Mouse (Mus musculus) lung, postnatal 0 days (tissue): ENCODE results near the gene Rfpl4. TPM values are rescaled to one million over a fixed set of nuclear protein-coding genes. Genes with fewer than 3 reads are reported as not detected.

Experiments
- ATAC-seq: fragments of 200-750 bp; cut with Nextera tagmentation; 2 replicates; pipeline ENCODE4 v1.8.0; 2017; ENCODE audit warnings: moderate library complexity
- DNase-seq: peaks from one replicate; pipeline ENCODE4 v3.0.0-alpha.2; 2016; ENCODE audit warnings: low spot score
- H3K27ac ChIP-seq: fragments of 300-500 bp; sonication (generic); 2 replicates; pipeline ENCODE4 v1.5.1; 2014; ENCODE audit warnings: antibody characterized with exemption, mild to moderate bottlenecking, low read length, mixed read lengths
- H3K27me3 ChIP-seq: fragments of 300-500 bp; sonication (generic); replicated peaks from 2 replicates; pipeline ENCODE4 v1.6.1; 2014; ENCODE audit warnings: low read length, mixed read lengths; ENCODE audit not compliant: insufficient read depth
- H3K36me3 ChIP-seq: fragments of 300-500 bp; sonication (generic); 2 replicates; pipeline ENCODE4 v1.6.1; 2014; ENCODE audit warnings: low read length, mixed read lengths; ENCODE audit not compliant: insufficient read depth
- H3K4me1 ChIP-seq: fragments of 300-500 bp; sonication (generic); 2 replicates; pipeline ENCODE4 v1.6.1; 2014; ENCODE audit warnings: antibody characterized with exemption, low read depth, low read length, mixed read lengths; ENCODE audit not compliant: insufficient read depth
- H3K4me2 ChIP-seq: fragments of 300-500 bp; sonication (generic); replicated peaks from 2 replicates; pipeline ENCODE4 v1.6.1; 2014; ENCODE audit warnings: low read depth, mild to moderate bottlenecking, low read length, moderate library complexity, mixed read lengths
- H3K4me3 ChIP-seq: fragments of 300-500 bp; sonication (generic); 2 replicates; pipeline ENCODE4 v1.5.1; 2014; ENCODE audit warnings: low read depth, low read length
- H3K9ac ChIP-seq: fragments of 300-500 bp; sonication (generic); replicated peaks from 2 replicates; pipeline ENCODE4 v1.6.1; 2014; ENCODE audit warnings: low read depth, mild to moderate bottlenecking
- H3K9me3 ChIP-seq: fragments of 300-500 bp; sonication (generic); 2 replicates; pipeline ENCODE4 v1.6.1; 2016; ENCODE audit warnings: low read length, mixed read lengths
- CTCF ChIP-seq: IDR thresholded peaks from 2 replicates; pipeline ENCODE4 v1.5.1; 2016; ENCODE audit warnings: antibody characterized with exemption, mild to moderate bottlenecking
- EP300 ChIP-seq: IDR thresholded peaks from 2 replicates; pipeline ENCODE4 v1.6.1; 2016; ENCODE audit warnings: antibody characterized with exemption, mild to moderate bottlenecking, control low read depth
- WGBS: fragments of 180-500 bp; shearing (Covaris S2); extraction: QIAGEN DNeasy Blood & Tissue Kit; methylation state at CpG from one replicate; pipeline ENCODE4 v1.1.7; 2014; 5-methylcytosine and 5-hydroxymethylcytosine counted together
- microRNA-seq: library from miRNA; unstranded; fragments of <30 nt; microRNA quantifications from one replicate; pipeline ENCODE4, GENCODE M21; 2016
- polyA plus RNA-seq: library from polyadenylated mRNA; unstranded; fragments of >200 nt; fragmentation: Nextera tagmentation; extraction: Ambion mirVana; gene quantifications from 2 replicates; pipeline ENCODE4 v1.2.1, GENCODE M21; 2015

Rfpl4 gene
- polyA plus RNA-seq, 1 experiment from 2014 or later, result not detected

DNA sequence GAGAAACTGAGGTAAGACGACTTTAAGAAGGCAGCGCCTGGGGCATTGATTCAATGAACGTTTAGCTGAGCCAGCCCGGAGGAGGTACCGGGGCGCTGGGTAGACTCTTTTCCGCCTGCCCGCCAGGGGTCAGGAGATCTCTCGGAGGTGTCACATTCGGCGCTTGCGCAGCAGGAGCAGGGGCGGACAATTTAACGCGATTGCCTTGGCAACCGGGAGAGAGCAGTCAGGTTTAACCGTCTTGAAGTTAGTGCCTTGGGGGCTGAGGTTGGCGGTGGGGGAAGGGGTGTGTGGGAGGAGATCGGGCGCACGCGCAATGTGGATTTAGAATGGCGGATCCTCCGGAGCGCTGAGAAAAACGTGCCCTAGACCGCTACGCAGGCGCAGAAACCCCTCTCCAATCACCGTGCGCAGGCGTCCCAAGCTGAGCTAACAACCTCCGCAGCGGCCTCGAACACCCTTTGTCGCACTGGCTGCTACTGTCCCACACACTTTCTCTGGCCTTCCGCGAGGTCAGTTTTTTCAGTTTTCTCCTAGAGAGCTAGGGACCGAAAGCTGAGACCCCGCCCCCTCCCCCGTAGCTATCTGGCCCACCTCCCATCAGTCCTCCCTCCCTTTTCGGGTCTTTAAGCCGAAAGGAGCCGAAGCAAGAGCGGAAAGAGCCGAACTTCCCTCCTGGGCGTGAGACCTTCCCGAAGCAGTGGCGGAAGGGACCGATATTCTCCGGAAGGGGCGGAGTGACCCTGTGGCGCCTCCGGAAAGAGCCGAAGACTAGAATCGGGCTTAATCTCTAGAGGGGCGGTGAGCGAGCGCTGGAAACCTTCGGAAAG lies 55.6 kb downstream of the Rfpl4 start:
- no peaks in the 10 kb centered on the region for H3K36me3 ChIP-seq
- H3K4me3 ChIP-seq, result peak overlapping the region; percentile 76
- no peaks in the 10 kb centered on the region for H3K9me3 ChIP-seq
- H3K4me2 ChIP-seq, result peak overlapping the region; percentile 91
- ATAC-seq (peak; percentile 93), DNase-seq (peak; percentile 99)
- H3K27me3 ChIP-seq, result peaks cover 22% of the 10 kb centered on the region
- 0 out of 2 replicates have a peak, but pooled peaks have one; percentile 37 for TF ChIP-seq EP300
- peak; percentile 76 for TF ChIP-seq CTCF
- under 1% methylated on average over 60 of the region's 60 CpGs for WGBS
- peaks cover 11% of the 10 kb centered on the region; the same call in 1 of the 2 replicates for H3K4me1 ChIP-seq
- peak overlapping the region; percentile 100 for H3K27ac ChIP-seq
- H3K9ac ChIP-seq, result peak overlapping the region; percentile 96

DNA sequence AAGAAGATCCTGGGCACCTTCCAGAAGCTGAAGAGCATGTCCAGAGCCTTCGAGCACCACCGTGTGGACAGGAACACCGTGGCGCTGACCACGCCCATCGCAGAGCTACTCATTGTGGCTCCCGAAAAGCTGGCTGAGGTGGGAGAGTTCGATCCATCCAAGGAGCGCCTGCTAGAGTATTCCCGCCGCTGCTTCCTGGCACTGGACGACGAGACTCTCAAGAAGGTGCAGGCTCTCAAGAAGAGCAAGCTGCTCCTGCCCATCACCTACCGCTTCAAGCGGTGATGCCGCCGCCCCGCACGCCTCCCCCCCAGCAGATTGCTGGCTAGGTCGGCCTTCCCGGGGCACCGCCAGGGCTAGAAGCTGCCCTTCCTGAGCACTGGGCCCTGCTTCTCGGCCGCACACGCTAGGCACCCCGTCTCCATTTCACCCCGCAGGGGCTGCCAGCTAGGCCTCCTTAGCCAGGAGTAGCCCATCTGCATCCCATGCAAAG lies 56.5 kb downstream of the Rfpl4 start:
- peak overlapping the region; percentile 96 for H3K9ac ChIP-seq
- WGBS, result 1% methylated on average over 27 of the region's 27 CpGs
- DNase-seq, result peak; percentile 90
- peaks cover 11% of the 10 kb centered on the region; the same call in 1 of the 2 replicates for H3K4me1 ChIP-seq
- H3K36me3 ChIP-seq, result no peaks in the 10 kb centered on the region
- H3K4me2 ChIP-seq, result peak overlapping the region; percentile 91
- peak overlapping the region; percentile 76 for H3K4me3 ChIP-seq
- no peak for TF ChIP-seq EP300
- peak; percentile 85 for TF ChIP-seq CTCF
- no peaks in the 10 kb centered on the region for H3K9me3 ChIP-seq
- no peak for ATAC-seq
- H3K27ac ChIP-seq, result peak overlapping the region; percentile 100
- H3K27me3 ChIP-seq, result peaks cover 30% of the 10 kb centered on the region

Small RNA genes within 50 kb of the gene (microRNA-seq; reads per million reads assigned to microRNA genes)
- not detected for gene Gm26217

Other genes with a start within 250 kb of the Rfpl4 start
- 12.7 and 16.1 TPM in 2 replicates for gene Isoc2b, start 246.7 kb downstream of the Rfpl4 start, polyA plus RNA-seq
- gene Isoc2a, start 239.8 kb downstream of the Rfpl4 start, polyA plus RNA-seq, result 0.53 and 0.57 TPM in 2 replicates
- not detected in 2 replicates for gene Gm36210, start 210.4 kb downstream of the Rfpl4 start, polyA plus RNA-seq
- 2.7 TPM in 2 replicates for gene Zfp628, start 201.7 kb downstream of the Rfpl4 start, polyA plus RNA-seq
- gene Nat14, start 194.9 kb downstream of the Rfpl4 start, polyA plus RNA-seq, result 1.1 and 2.3 TPM in 2 replicates
- gene Ssc5d, start 191.2 kb downstream of the Rfpl4 start, polyA plus RNA-seq, result 1.4 and 1.7 TPM in 2 replicates
- gene Sbk2, start 152.5 kb downstream of the Rfpl4 start, polyA plus RNA-seq, result 0.19 and 0.26 TPM in 2 replicates
- gene Sbk3, start 145.8 kb downstream of the Rfpl4 start, polyA plus RNA-seq, result 0.37 TPM in 2 replicates
- gene Zfp579, start 120.8 kb downstream of the Rfpl4 start, polyA plus RNA-seq, result 29.7 and 30.6 TPM in 2 replicates
- gene Zfp524, start 102.5 kb downstream of the Rfpl4 start, polyA plus RNA-seq, result 22.4 and 24.6 TPM in 2 replicates
- gene Fiz1, start 102.3 kb downstream of the Rfpl4 start, polyA plus RNA-seq, result 20.5 and 20.8 TPM in 2 replicates
- gene Gm44973, start 101.5 kb downstream of the Rfpl4 start, polyA plus RNA-seq, result 2.1 and 4.4 TPM in 2 replicates
- gene Zfp865, start 96.6 kb downstream of the Rfpl4 start, polyA plus RNA-seq, result 3.4 and 3.8 TPM in 2 replicates
- 0.42 and 1.2 TPM in 2 replicates for gene Ccdc106, start 96.4 kb downstream of the Rfpl4 start, polyA plus RNA-seq
- not detected in 2 replicates for gene 4632433K11Rik, start 82.8 kb downstream of the Rfpl4 start, polyA plus RNA-seq
- 6.5 and 7.7 TPM in 2 replicates for gene Zfp784, start 78.5 kb downstream of the Rfpl4 start, polyA plus RNA-seq
- gene Zfp580, start 65.4 kb downstream of the Rfpl4 start, polyA plus RNA-seq, result 25.7 and 30.4 TPM in 2 replicates
- gene U2af2, start 54.8 kb downstream of the Rfpl4 start, polyA plus RNA-seq, result 42.0 and 46.1 TPM in 2 replicates
- 40.7 and 41.6 TPM in 2 replicates for gene Epn1, start 36.7 kb downstream of the Rfpl4 start, polyA plus RNA-seq
- 0.52 and 0.88 TPM in 2 replicates for gene Rasl2-9, start 9.0 kb upstream of the Rfpl4 start, polyA plus RNA-seq
- gene Vmn1r55, start 32.7 kb upstream of the Rfpl4 start, polyA plus RNA-seq, result not detected in 2 replicates
- not detected in 2 replicates for gene Vmn1r56, start 79.8 kb upstream of the Rfpl4 start, polyA plus RNA-seq
- gene Vmn1r57, start 101.5 kb upstream of the Rfpl4 start, polyA plus RNA-seq, result not detected in 2 replicates
- gene Gm5065, start 233.6 kb upstream of the Rfpl4 start, polyA plus RNA-seq, result not detected in 2 replicates
- not detected in 2 replicates for gene Nlrp2, start 234.1 kb upstream of the Rfpl4 start, polyA plus RNA-seq